Mouse (Mus musculus) gastrocnemius, postnatal 4 days (tissue): ENCODE data around the gene Smpd1. TPM values are rescaled to one million over a fixed set of nuclear protein-coding genes. Genes with fewer than 3 reads are reported as not detected.

ENCODE experiments used
- total RNA-seq, 2 experiments: library from RNA; stranded (reverse); gene quantifications; 2 replicates each; pipeline ENCODE4 v1.2.3; 2021

Smpd1 gene
- total RNA-seq, 2 experiments from 2014 or later, result 36.3 to 39.2 TPM

Other genes with a start within 250 kb of the Smpd1 start
- gene Olfr689, start 243.2 kb upstream of the Smpd1 start, total RNA-seq, result not detected
- gene Olfr690, start 220.3 kb upstream of the Smpd1 start, total RNA-seq, result not detected
- gene Olfr691, start 212.1 kb upstream of the Smpd1 start, total RNA-seq, result not detected
- not detected for gene Olfr692, start 186.1 kb upstream of the Smpd1 start, total RNA-seq
- gene Gm5901, start 179.3 kb upstream of the Smpd1 start, total RNA-seq, result not detected
- 10 to 100 TPM; 21.0 to 24.9 TPM for gene Fam160a2, start 154.3 kb upstream of the Smpd1 start, total RNA-seq
- not detected for gene Cnga4, start 149.8 kb upstream of the Smpd1 start, total RNA-seq
- not detected for gene Cckbr, start 128.6 kb upstream of the Smpd1 start, total RNA-seq
- 10 to 100 TPM; 63.8 to 65.3 TPM for gene Cavin3, start 72.1 kb upstream of the Smpd1 start, total RNA-seq
- 10 to 100 TPM; 15.0 to 16.6 TPM for gene Apbb1, start 27.3 kb downstream of the Smpd1 start, total RNA-seq
- gene Hpx, start 45.8 kb downstream of the Smpd1 start, total RNA-seq, result 1 to 10 TPM in 1 of 2 experiments, under 1 TPM in 1; 0.66 to 9.8 TPM
- 10 to 100 TPM; 26.2 to 34.9 TPM for gene Trim3, start 79.2 kb downstream of the Smpd1 start, total RNA-seq
- gene Timm10b, start 85.7 kb downstream of the Smpd1 start, total RNA-seq, result 10 to 100 TPM; 78.9 to 88.0 TPM
- 10 to 100 TPM; 39.9 to 41.7 TPM for gene Arfip2, start 86.1 kb downstream of the Smpd1 start, total RNA-seq
- 1 to 10 TPM; 2.8 to 4.0 TPM for gene Gm45799, start 86.2 kb downstream of the Smpd1 start, total RNA-seq
- gene Dnhd1, start 96.5 kb downstream of the Smpd1 start, total RNA-seq, result 1 to 10 TPM; 2.2 to 3.0 TPM
- gene Ilk, start 182.2 kb downstream of the Smpd1 start, total RNA-seq, result 100 to 1,000 TPM; 186 to 188 TPM
- gene Rrp8, start 183.0 kb downstream of the Smpd1 start, total RNA-seq, result 10 to 100 TPM; 14.5 to 16.9 TPM
- gene Taf10, start 190.0 kb downstream of the Smpd1 start, total RNA-seq, result 10 to 100 TPM; 85.8 to 98.7 TPM
- 10 to 100 TPM; 37.6 to 42.6 TPM for gene Tpp1, start 197.9 kb downstream of the Smpd1 start, total RNA-seq
- 10 to 100 TPM; 40.9 to 42.5 TPM for gene Dchs1, start 233.3 kb downstream of the Smpd1 start, total RNA-seq